Mouse (Mus musculus): ENCODE results near the gene Ubr2.

Ubr2 gene

DNA sequence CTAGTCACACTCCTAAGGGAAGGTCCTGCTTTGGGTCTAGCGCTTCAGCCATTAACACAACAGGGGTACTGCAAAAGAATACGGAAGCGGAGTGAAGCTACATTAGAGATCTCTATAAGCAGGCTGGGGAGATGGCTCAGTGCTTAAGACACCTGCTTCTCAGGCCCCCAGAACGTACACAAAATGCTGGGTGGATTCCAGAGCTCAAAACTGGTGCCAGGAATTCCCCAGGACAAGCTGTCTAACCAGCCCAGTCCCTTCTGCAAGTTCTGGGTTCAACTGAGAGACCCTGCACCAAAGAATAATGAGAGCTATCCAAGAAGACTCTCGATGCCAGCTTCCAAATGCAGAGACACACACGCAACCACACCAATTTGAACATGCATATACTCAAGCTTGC, 128.6 kb downstream of the Ubr2 start:
- DNase-seq (ENCODE audit: low read depth, low spot score), result no peak

DNA sequence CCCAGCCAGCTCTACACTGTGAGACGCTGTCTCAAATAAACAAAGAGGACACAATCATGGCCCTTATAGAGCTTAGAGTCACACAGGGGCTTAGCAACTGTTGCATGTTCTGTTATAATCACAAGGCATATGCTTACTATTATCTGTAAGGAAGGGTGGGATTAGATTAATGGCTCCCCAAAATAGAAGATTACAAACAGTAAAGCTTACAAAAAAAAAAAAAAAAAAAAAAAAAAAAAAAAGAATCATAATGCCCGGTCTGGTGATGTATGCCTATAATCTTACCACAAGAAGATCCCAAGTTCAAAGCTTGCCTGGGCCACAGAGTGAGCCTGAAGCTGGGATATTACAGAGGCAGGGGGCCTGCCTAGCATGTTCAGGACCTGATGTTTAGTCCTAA, 130.0 kb downstream of the Ubr2 start:
- no peak for DNase-seq (ENCODE audit: low read depth, low spot score)

- DNase-seq (ENCODE audit: low read depth, low spot score), result no peak
Measured at GRCm38 (mm10) chr17:46879841-46880311, 130.5 kb downstream of the Ubr2 start.

Data from telencephalon, adult 2 months (tissue).